Mouse (Mus musculus): Measurements from ENCODE around the gene Cox7a2l. TPM values are rescaled to one million over a fixed set of nuclear protein-coding genes. Genes with fewer than 3 reads are reported as not detected.

Gene Cox7a2l
- polyA plus RNA-seq, 1 experiment, result 30.9 TPM

DNA sequence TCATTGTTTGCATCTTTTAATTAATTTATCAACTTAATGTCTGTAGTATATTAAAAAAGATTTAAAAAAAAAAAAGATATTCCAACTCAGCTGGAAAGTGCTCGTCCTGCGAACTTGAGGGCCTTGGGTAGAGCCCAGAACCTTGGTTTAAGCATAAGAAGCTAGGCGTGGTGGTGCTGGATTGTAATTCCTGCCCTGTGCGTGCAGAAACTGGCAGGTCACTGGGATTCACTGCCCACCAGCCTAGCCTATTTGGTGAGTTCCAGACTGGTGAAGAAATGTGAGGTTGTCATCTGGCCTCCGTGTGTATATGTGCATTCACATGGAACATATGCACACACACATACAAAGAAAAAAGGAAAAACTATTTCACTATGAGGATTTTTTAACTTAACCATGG lies 51.2 kb downstream of the Cox7a2l start:
- TF ChIP-seq GATA1 (IDR thresholded peaks at IDR 0.05; ENCODE audit: borderline replicate concordance, low read length) (no peak), FLI1 (IDR thresholded peaks at IDR 0.05; ENCODE audit: low read length) (no peak)
- H3K4me1 ChIP-seq, result no peaks in the 10 kb centered on the region
- H3K27me3 ChIP-seq (replicated peaks), result no peaks in the 10 kb centered on the region
- no peak overlapping the region for H3K4me3 ChIP-seq (replicated peaks)
- H3K36me3 ChIP-seq (replicated peaks; ENCODE audit: low read length), result peaks cover 77% of the 10 kb centered on the region
- H3K9me3 ChIP-seq, result no peaks in the 10 kb centered on the region

DNA sequence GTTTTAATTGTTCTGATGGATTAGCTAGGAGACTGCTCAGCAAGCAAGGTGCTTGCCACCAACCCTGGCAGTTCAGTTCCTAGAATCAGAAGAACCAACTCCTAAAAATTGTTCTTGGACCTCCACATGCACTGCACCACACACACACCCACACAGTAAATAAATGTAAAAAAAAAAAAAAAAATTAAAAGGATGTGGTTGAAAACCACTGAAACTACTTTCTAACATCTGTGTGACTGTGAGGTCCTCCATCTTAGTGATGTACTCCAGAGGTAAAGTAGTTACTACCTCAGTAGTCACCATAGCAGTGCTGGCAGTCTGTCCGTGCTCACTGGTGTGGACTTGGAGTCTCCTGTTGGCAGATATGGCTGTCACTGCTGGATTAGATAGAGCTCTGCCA lies 59.9 kb downstream of the Cox7a2l start:
- H3K27me3 ChIP-seq (replicated peaks), result no peaks in the 10 kb centered on the region
- TF ChIP-seq GATA1 (IDR thresholded peaks at IDR 0.05; ENCODE audit: borderline replicate concordance, low read length) (no peak), FLI1 (IDR thresholded peaks at IDR 0.05; ENCODE audit: low read length) (no peak)
- H3K4me3 ChIP-seq (replicated peaks), result no peak overlapping the region
- H3K9me3 ChIP-seq, result no peaks in the 10 kb centered on the region
- peaks cover 84% of the 10 kb centered on the region for H3K36me3 ChIP-seq (replicated peaks; ENCODE audit: low read length)
- H3K4me1 ChIP-seq, result peaks cover 14% of the 10 kb centered on the region

DNA sequence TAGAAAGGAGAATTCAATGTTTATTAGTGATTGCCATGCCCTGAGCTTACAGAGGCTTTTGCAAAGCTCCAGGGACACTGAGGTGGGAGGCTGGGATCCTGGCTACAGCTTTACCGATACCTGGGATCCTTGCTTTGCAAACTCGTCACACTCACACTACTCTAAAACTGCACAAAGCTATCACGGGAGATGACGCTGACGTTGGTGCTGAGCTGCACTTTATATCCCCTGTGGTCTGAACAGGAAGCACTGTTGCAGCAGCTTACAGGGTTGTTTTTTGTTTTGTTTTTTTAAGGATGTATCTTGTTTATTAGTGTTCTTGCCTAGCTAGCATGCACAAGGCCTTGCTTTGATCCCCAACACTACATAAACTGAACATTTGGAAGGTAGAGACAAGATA lies 63.5 kb downstream of the Cox7a2l start:
- no peaks in the 10 kb centered on the region for H3K27me3 ChIP-seq (replicated peaks)
- no peaks in the 10 kb centered on the region for H3K9me3 ChIP-seq
- no peak for TF ChIP-seq GATA1 (IDR thresholded peaks at IDR 0.05; ENCODE audit: borderline replicate concordance, low read length)
- no peak for TF ChIP-seq FLI1 (IDR thresholded peaks at IDR 0.05; ENCODE audit: low read length)
- H3K36me3 ChIP-seq (replicated peaks; ENCODE audit: low read length), result peaks cover 92% of the 10 kb centered on the region
- peaks cover 10% of the 10 kb centered on the region for H3K4me1 ChIP-seq
- no peak overlapping the region for H3K4me3 ChIP-seq (replicated peaks)

DNA sequence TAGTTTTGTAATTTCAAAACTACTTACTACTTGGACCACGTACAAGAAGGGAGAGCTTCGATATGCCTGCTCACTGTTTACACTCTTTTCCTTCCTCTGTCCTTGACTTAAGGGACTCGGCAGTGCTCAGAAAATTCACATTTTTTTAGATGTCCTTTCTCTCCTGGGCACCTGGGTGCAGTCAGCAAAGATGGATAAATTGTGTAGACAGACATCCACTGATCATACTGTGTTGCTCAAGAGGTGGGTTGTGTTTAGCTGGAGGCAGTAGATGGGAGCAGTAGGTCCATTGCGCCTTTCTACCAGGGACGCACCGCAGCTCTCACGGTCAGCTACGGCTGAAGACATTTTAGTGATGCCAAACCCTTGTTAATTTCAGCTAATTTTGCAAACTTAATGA lies 64.7 kb downstream of the Cox7a2l start:
- H3K36me3 ChIP-seq (replicated peaks; ENCODE audit: low read length), result peaks cover 86% of the 10 kb centered on the region
- no peaks in the 10 kb centered on the region for H3K9me3 ChIP-seq
- no peak overlapping the region for H3K4me3 ChIP-seq (replicated peaks)
- H3K4me1 ChIP-seq, result peaks cover 10% of the 10 kb centered on the region
- TF ChIP-seq GATA1 (IDR thresholded peaks at IDR 0.05; ENCODE audit: borderline replicate concordance, low read length) (no peak), FLI1 (IDR thresholded peaks at IDR 0.05; ENCODE audit: low read length) (no peak)
- H3K27me3 ChIP-seq (replicated peaks), result no peaks in the 10 kb centered on the region

Other genes with a start within 250 kb of the Cox7a2l start
- gene Eml4, start 166.4 kb downstream of the Cox7a2l start, polyA plus RNA-seq (2012; ENCODE audit: insufficient read depth, low replicate concordance), result 0.95 TPM in 1 of 2 replicates, not detected in the other
- 1.1 TPM in 1 of 2 replicates, not detected in the other for gene Kcng3, start 114.6 kb upstream of the Cox7a2l start, polyA plus RNA-seq (2012; ENCODE audit: insufficient read depth, low replicate concordance)
- 183 and 216 TPM in 2 replicates for gene Mta3, start 188.8 kb upstream of the Cox7a2l start, polyA plus RNA-seq (2012; ENCODE audit: insufficient read depth, low replicate concordance)